Mouse (Mus musculus): ENCODE results near the gene Mgat4c. TPM values are rescaled to one million over a fixed set of nuclear protein-coding genes. Genes with fewer than 3 reads are reported as not detected.
"Not testable (repeated sequence)": the region's sequence is repeated elsewhere in the genome, so short reads cannot be mapped to it uniquely, and the experiment has no call there.

Mgat4c gene
- polyA plus RNA-seq, 1 experiment from 2014 or later, result 2.4 TPM

DNA sequence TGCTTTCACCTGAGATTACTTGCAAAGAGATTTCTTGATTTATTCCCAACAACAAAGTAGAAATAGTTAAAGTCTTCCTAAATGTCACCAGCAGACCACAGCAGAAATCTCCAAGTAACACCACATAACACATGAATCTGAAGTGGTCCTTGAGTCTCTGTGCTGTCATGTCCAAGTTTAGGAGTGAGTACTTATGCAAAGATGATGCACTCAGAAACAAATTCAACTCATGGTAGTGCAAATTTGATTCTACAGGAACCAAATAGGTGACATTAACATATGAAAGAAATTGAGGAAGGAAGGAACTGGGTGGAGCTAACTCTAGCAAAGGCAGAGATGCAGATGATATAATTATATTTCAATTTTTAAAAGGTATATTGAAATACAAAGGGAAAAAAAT, 690.8 kb downstream of the Mgat4c start:
- Histone ChIP-seq H3K4me2 (replicated peaks; ENCODE audit: low read depth) (no peak overlapping the region), H3K9me3 (ENCODE audit: control insufficient read depth, low read length) (no peaks in the 10 kb centered on the region), H3K4me3 (ENCODE audit: low read depth, low read length) (no peak overlapping the region), H3K27ac (replicated peaks) (no peak overlapping the region), H3K9ac (ENCODE audit: low read length) (no peak overlapping the region), H3K27me3 (ENCODE audit: control insufficient read depth, insufficient read depth, low read length) (no peaks in the 10 kb centered on the region), H3K36me3 (ENCODE audit: control insufficient read depth, insufficient read depth, low read length) (no peaks in the 10 kb centered on the region), H3K4me1 (replicated peaks; ENCODE audit: control insufficient read depth, insufficient read depth) (no peaks in the 10 kb centered on the region)
- ATAC-seq (ENCODE audit: low FRiP score, low TSS enrichment) (no peak), DNase-seq (ENCODE audit: low spot score) (no peak)
- TF ChIP-seq CTCF (IDR thresholded peaks at IDR 0.05; ENCODE audit: low read depth), result no peak
- TF ChIP-seq EP300 (optimal IDR thresholded peaks at IDR 0.05), result no peak

DNA sequence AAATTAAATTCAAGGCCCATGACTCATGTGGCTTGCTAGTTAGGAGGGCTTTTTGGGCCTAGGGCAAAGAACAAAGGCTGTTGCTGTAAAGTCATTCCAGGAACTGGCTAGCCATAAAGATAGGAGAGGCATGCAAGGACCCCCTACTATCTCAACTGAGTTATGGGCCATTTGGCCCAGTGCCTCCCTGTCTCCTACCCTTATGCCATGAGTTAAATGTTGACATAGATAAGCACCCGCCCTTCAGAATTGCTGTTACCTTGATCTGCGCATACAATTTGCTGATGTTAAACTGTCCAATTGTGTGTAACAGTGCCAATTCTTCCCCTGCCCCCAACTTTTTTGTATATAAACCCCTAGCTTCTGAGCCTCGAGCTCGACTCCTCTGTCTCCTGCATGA, 692.8 kb downstream of the Mgat4c start:
- Histone ChIP-seq H3K27ac (replicated peaks) (no peak overlapping the region), H3K4me3 (ENCODE audit: low read depth, low read length) (no peak overlapping the region)

GRCm38 (mm10) chr10:102377377-102377776, 696.1 kb downstream of the Mgat4c start:
- ATAC-seq (ENCODE audit: low FRiP score, low TSS enrichment) (no peak), DNase-seq (ENCODE audit: low spot score) (no peak)
- Histone ChIP-seq H3K36me3 (ENCODE audit: control insufficient read depth, insufficient read depth, low read length) (no peaks in the 10 kb centered on the region), H3K9me3 (ENCODE audit: control insufficient read depth, low read length) (no peaks in the 10 kb centered on the region), H3K27ac (replicated peaks) (no peak overlapping the region), H3K4me2 (replicated peaks; ENCODE audit: low read depth) (no peak overlapping the region), H3K27me3 (ENCODE audit: control insufficient read depth, insufficient read depth, low read length) (no peaks in the 10 kb centered on the region), H3K9ac (ENCODE audit: low read length) (no peak overlapping the region), H3K4me3 (ENCODE audit: low read depth, low read length) (no peak overlapping the region), H3K4me1 (replicated peaks; ENCODE audit: control insufficient read depth, insufficient read depth) (no peaks in the 10 kb centered on the region)
- TF ChIP-seq EP300 (optimal IDR thresholded peaks at IDR 0.05), result no peak
- TF ChIP-seq CTCF (IDR thresholded peaks at IDR 0.05; ENCODE audit: low read depth), result no peak
- WGBS, result 62% methylated on average over 4 of the region's 4 CpGs

More for the DNA sequence above, 692.8 kb downstream of the Mgat4c start:
- WGBS, result 81% methylated on average over 4 of the region's 4 CpGs
- H3K4me1 ChIP-seq (replicated peaks; ENCODE audit: control insufficient read depth, insufficient read depth), result no peaks in the 10 kb centered on the region
- no peak overlapping the region for H3K4me2 ChIP-seq (replicated peaks; ENCODE audit: low read depth)
- no peaks in the 10 kb centered on the region for H3K36me3 ChIP-seq (ENCODE audit: control insufficient read depth, insufficient read depth, low read length)
- ATAC-seq (ENCODE audit: low FRiP score, low TSS enrichment), result no peak
- TF ChIP-seq EP300 (optimal IDR thresholded peaks at IDR 0.05), result no peak
- TF ChIP-seq CTCF (IDR thresholded peaks at IDR 0.05; ENCODE audit: low read depth), result no peak
- no peaks in the 10 kb centered on the region for H3K9me3 ChIP-seq (ENCODE audit: control insufficient read depth, low read length)
- DNase-seq (ENCODE audit: low spot score), result no peak
- no peak overlapping the region for H3K9ac ChIP-seq (ENCODE audit: low read length)
- no peaks in the 10 kb centered on the region for H3K27me3 ChIP-seq (ENCODE audit: control insufficient read depth, insufficient read depth, low read length)

- Histone ChIP-seq H3K9ac (ENCODE audit: low read length) (no peak overlapping the region), H3K36me3 (ENCODE audit: control insufficient read depth, insufficient read depth, low read length) (no peaks in the 10 kb centered on the region), H3K27me3 (ENCODE audit: control insufficient read depth, insufficient read depth, low read length) (no peaks in the 10 kb centered on the region), H3K4me1 (replicated peaks; ENCODE audit: control insufficient read depth, insufficient read depth) (no peaks in the 10 kb centered on the region), H3K4me3 (ENCODE audit: low read depth, low read length) (no peak overlapping the region), H3K27ac (replicated peaks) (no peak overlapping the region), H3K4me2 (replicated peaks; ENCODE audit: low read depth) (no peak overlapping the region), H3K9me3 (ENCODE audit: control insufficient read depth, low read length) (no peaks in the 10 kb centered on the region)
- no peak for ATAC-seq (ENCODE audit: low FRiP score, low TSS enrichment)
- DNase-seq (ENCODE audit: low spot score), result no peak
- 58% methylated on average over 1 of the region's 1 CpGs for WGBS
- TF ChIP-seq CTCF (IDR thresholded peaks at IDR 0.05; ENCODE audit: low read depth) (no peak), EP300 (optimal IDR thresholded peaks at IDR 0.05) (no peak)
Observed at GRCm38 (mm10) chr10:102389223-102389622, 707.9 kb downstream of the Mgat4c start.

GRCm38 (mm10) chr10:102417654-102418272, 736.5 kb downstream of the Mgat4c start:
- DNase-seq (ENCODE audit: low spot score), result no peak
- no peak overlapping the region for H3K4me2 ChIP-seq (replicated peaks; ENCODE audit: low read depth)
- ATAC-seq (ENCODE audit: low FRiP score, low TSS enrichment), result no peak
- no peaks in the 10 kb centered on the region for H3K4me1 ChIP-seq (replicated peaks; ENCODE audit: control insufficient read depth, insufficient read depth)
- H3K4me3 ChIP-seq (ENCODE audit: low read depth, low read length), result no peak overlapping the region
- TF ChIP-seq EP300 (optimal IDR thresholded peaks at IDR 0.05) (no peak), CTCF (IDR thresholded peaks at IDR 0.05; ENCODE audit: low read depth) (peak; percentile 66)
- H3K27me3 ChIP-seq (ENCODE audit: control insufficient read depth, insufficient read depth, low read length), result no peaks in the 10 kb centered on the region
- 56% methylated on average over 2 of the region's 2 CpGs for WGBS
- no peak overlapping the region for H3K27ac ChIP-seq (replicated peaks)
- no peaks in the 10 kb centered on the region for H3K9me3 ChIP-seq (ENCODE audit: control insufficient read depth, low read length)
- H3K36me3 ChIP-seq (ENCODE audit: control insufficient read depth, insufficient read depth, low read length), result no peaks in the 10 kb centered on the region
- H3K9ac ChIP-seq (ENCODE audit: low read length), result no peak overlapping the region

DNA sequence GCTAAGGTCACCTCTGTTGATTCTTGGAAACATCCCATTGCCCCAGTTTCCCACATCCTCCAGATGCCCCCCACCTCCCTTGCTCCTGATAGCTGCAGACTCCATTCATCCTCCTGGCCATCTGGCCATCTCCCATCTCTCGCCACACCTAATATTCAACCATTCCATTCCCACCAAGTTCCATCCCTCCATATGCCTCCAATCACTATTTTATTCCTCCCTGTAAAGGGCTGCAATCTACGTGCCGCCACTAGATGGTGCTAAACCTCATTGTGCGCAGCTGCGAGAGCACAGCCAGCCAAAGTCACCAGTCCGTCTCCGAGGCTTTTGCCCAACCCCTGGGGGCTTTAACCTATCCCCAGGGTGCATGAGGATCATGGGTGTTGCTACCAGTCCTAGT, 753.8 kb downstream of the Mgat4c start:
- WGBS, result 3% methylated on average over 5 of the region's 7 CpGs
- peak; percentile 63 for TF ChIP-seq CTCF (IDR thresholded peaks at IDR 0.05; ENCODE audit: low read depth)
- not testable (repeated sequence) for H3K9ac ChIP-seq (ENCODE audit: low read length); ATAC-seq (ENCODE audit: low FRiP score, low TSS enrichment); H3K27ac ChIP-seq (replicated peaks); H3K4me1 ChIP-seq (replicated peaks; ENCODE audit: control insufficient read depth, insufficient read depth); H3K4me3 ChIP-seq (ENCODE audit: low read depth, low read length); H3K27me3 ChIP-seq (ENCODE audit: control insufficient read depth, insufficient read depth, low read length); H3K36me3 ChIP-seq (ENCODE audit: control insufficient read depth, insufficient read depth, low read length); H3K4me2 ChIP-seq (replicated peaks; ENCODE audit: low read depth); H3K9me3 ChIP-seq (ENCODE audit: control insufficient read depth, low read length)
- DNase-seq (ENCODE audit: low spot score), result peak; percentile 34

DNA sequence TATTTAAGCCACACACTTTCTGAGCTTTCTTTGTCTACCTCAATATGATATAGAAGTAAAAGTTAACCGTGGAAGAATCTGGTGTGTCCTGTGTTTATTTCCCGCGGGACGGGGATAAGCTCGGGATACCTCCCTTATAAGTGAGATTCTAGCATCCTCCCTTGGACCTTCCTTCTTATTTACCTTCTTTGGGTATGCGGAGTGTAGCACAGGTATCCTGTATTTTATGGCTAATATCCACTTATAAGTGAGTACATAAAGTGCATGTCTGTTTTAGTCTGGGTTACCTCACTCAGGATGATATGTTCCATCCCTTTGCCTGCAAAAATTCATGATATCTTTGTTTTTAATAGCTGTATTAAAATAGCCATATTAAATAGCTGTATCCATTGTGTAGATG, 754.2 kb downstream of the Mgat4c start:
- DNase-seq (ENCODE audit: low spot score); ATAC-seq (ENCODE audit: low FRiP score, low TSS enrichment); H3K4me1 ChIP-seq (replicated peaks; ENCODE audit: control insufficient read depth, insufficient read depth); H3K9ac ChIP-seq (ENCODE audit: low read length); H3K4me3 ChIP-seq (ENCODE audit: low read depth, low read length); H3K27ac ChIP-seq (replicated peaks); H3K36me3 ChIP-seq (ENCODE audit: control insufficient read depth, insufficient read depth, low read length); H3K27me3 ChIP-seq (ENCODE audit: control insufficient read depth, insufficient read depth, low read length); H3K4me2 ChIP-seq (replicated peaks; ENCODE audit: low read depth); H3K9me3 ChIP-seq (ENCODE audit: control insufficient read depth, low read length): not testable (repeated sequence)
- WGBS, result 20% methylated on average over 6 of the region's 6 CpGs

All from stomach, postnatal 0 days (tissue).